Mouse (Mus musculus) embryonic fibroblast, embryonic 13.5 days (primary cell): Measurements from ENCODE around the gene Csf2ra.

Source experiments
- CTCF ChIP-seq: IDR thresholded peaks from 2 replicates; pipeline ENCODE4 v1.5.1; 2011; ENCODE audit warnings: mild to moderate bottlenecking, control low read depth, low read length, moderate library complexity, borderline replicate concordance; ENCODE audit not compliant: insufficient read depth
- POLR2A ChIP-seq: IDR thresholded peaks from 2 replicates; pipeline ENCODE4 v1.6.1; 2011; ENCODE audit warnings: low read depth, mild to moderate bottlenecking, control low read depth, low read length, moderate library complexity

DNA sequence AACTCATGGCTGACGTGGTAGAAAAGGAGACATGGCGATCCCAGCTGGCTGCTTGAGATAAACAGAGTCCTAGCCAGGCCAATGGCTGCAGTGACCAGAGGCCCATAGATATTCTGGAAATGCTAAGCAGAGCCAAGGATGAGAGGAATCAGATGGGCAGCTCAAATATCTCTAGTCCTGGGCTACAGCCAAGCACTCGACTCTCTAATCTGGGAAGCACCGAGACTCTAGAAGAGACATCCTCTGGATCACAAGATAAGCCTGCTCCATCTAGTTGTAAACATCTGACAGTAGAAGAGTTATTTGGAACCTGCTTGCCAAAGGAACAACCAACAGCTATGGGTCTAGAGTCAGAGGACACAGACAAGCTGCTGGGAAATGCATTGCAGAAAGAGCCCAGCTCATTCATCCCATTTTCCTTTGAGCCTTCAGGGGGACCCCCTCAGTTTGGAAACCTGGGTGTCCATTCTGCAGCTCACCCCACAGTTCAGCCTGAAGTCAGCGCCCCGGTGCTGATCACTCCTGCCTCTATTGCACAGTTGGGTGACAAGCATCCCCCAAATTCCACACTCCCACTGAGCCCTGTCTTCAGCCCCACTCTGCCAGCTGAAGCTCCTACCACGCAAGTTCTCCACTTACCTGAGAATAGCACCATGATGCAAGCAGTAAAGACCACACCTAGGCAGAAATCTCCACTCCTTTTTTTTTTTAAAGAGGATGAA lies 28.1 kb upstream of the Csf2ra start:
- TF ChIP-seq POLR2A (no peak), CTCF (no peak)
